Mouse (Mus musculus) macrophage (primary cell): ENCODE data around the gene Slc25a26. TPM values are rescaled to one million over a fixed set of nuclear protein-coding genes. Genes with fewer than 3 reads are reported as not detected.
"Not testable (repeated sequence)": the region's sequence is repeated elsewhere in the genome, so short reads cannot be mapped to it uniquely, and the experiment has no call there.

Experiments used
- H3K27ac ChIP-seq: fragments of 350-480 bp; formaldehyde crosslinking; 2 replicates; pipeline ENCODE4 v1.9.0; 2021
- H3K36me3 ChIP-seq: fragments of 350-480 bp; formaldehyde crosslinking; 2 replicates; pipeline ENCODE4 v1.9.0; 2021; ENCODE audit errors: inconsistent target
- H3K4me3 ChIP-seq: fragments of 350-480 bp; formaldehyde crosslinking; 2 replicates; pipeline ENCODE4 v1.9.0; 2021; ENCODE audit errors: inconsistent target
- H3K79me2 ChIP-seq: fragments of 350-480 bp; formaldehyde crosslinking; 2 replicates; pipeline ENCODE4 v1.9.0; 2021; ENCODE audit errors: inconsistent target
- whole genome bisulfite sequencing: methylation state at CpG from one replicate; pipeline ENCODE4 v1.1.7; 2026; ENCODE audit warnings: inconsistent platforms; ENCODE audit not compliant: missing documents; 5-methylcytosine and 5-hydroxymethylcytosine counted together
- polyA plus RNA-seq: library from polyadenylated mRNA; stranded (reverse); fragments of 250-400 nt; gene quantifications from 3 replicates; pipeline ENCODE4 v1.2.4, GENCODE M21; 2018; ENCODE audit warnings: inconsistent platforms

Gene Slc25a26
- polyA plus RNA-seq, 1 experiment from 2014 or later: 3.0 TPM

- 94% methylated on average over 3 of the region's 3 CpGs for WGBS
- H3K36me3 ChIP-seq: no peaks in the 10 kb centered on the region
- H3K4me3 ChIP-seq: no peak overlapping the region
- no peak overlapping the region for H3K27ac ChIP-seq
- no peaks in the 10 kb centered on the region for H3K79me2 ChIP-seq
Observed at GRCm38 (mm10) chr6:94540090-94540489, 40.0 kb downstream of the Slc25a26 start.

GRCm38 (mm10) chr6:94540615-94541014 is 40.5 kb downstream of the Slc25a26 start:
- Histone ChIP-seq H3K36me3 (no peaks in the 10 kb centered on the region), H3K27ac (no peak overlapping the region), H3K4me3 (no peak overlapping the region), H3K79me2 (no peaks in the 10 kb centered on the region)
- 98% methylated on average over 4 of the region's 4 CpGs for WGBS

- Histone ChIP-seq H3K36me3 (no peaks in the 10 kb centered on the region), H3K27ac (no peak overlapping the region), H3K79me2 (no peaks in the 10 kb centered on the region), H3K4me3 (no peak overlapping the region)
- 93% methylated on average over 6 of the region's 6 CpGs for WGBS
Observed at GRCm38 (mm10) chr6:94541133-94541532, 41.0 kb downstream of the Slc25a26 start.

- no peak overlapping the region for H3K4me3 ChIP-seq
- H3K27ac ChIP-seq: no peak overlapping the region
- 90% methylated on average over 7 of the region's 7 CpGs for WGBS
- H3K79me2 ChIP-seq: no peaks in the 10 kb centered on the region
- no peaks in the 10 kb centered on the region for H3K36me3 ChIP-seq
Observed at GRCm38 (mm10) chr6:94541854-94542253, 41.7 kb downstream of the Slc25a26 start.

GRCm38 (mm10) chr6:94543902-94544840 is 44.0 kb downstream of the Slc25a26 start:
- Histone ChIP-seq H3K79me2 (no peaks in the 10 kb centered on the region), H3K4me3 (no peak overlapping the region)
- WGBS: 75% methylated on average over 5 of the region's 5 CpGs

GRCm38 (mm10) chr6:94547239-94547638 is 47.1 kb downstream of the Slc25a26 start:
- 91% methylated on average over 4 of the region's 4 CpGs for WGBS
- no peak overlapping the region for H3K4me3 ChIP-seq
- H3K79me2 ChIP-seq: no peaks in the 10 kb centered on the region
- H3K36me3 ChIP-seq: no peaks in the 10 kb centered on the region
- H3K27ac ChIP-seq: no peak overlapping the region

More at GRCm38 (mm10) chr6:94543902-94544840, 44.0 kb downstream of the Slc25a26 start:
- Histone ChIP-seq H3K36me3 (no peaks in the 10 kb centered on the region), H3K27ac (no peak overlapping the region)

GRCm38 (mm10) chr6:94550298-94550697 is 50.2 kb downstream of the Slc25a26 start:
- H3K27ac ChIP-seq: no peak overlapping the region
- H3K36me3 ChIP-seq: no peaks in the 10 kb centered on the region
- WGBS: 92% methylated on average over 6 of the region's 6 CpGs
- H3K79me2 ChIP-seq: no peaks in the 10 kb centered on the region
- no peak overlapping the region for H3K4me3 ChIP-seq

GRCm38 (mm10) chr6:94550851-94551250 is 50.7 kb downstream of the Slc25a26 start:
- no peak overlapping the region for H3K27ac ChIP-seq
- H3K36me3 ChIP-seq: no peaks in the 10 kb centered on the region
- no peak overlapping the region for H3K4me3 ChIP-seq
- 96% methylated on average over 7 of the region's 7 CpGs for WGBS
- H3K79me2 ChIP-seq: no peaks in the 10 kb centered on the region

GRCm38 (mm10) chr6:94553085-94553484 is 53.0 kb downstream of the Slc25a26 start:
- no peaks in the 10 kb centered on the region for H3K36me3 ChIP-seq
- no peak overlapping the region for H3K27ac ChIP-seq
- WGBS: 100% methylated on average over 5 of the region's 5 CpGs
- no peak overlapping the region for H3K4me3 ChIP-seq
- H3K79me2 ChIP-seq: no peaks in the 10 kb centered on the region

GRCm38 (mm10) chr6:94558603-94559002 is 58.5 kb downstream of the Slc25a26 start:
- not testable (repeated sequence) for H3K4me3 ChIP-seq, H3K27ac ChIP-seq, H3K79me2 ChIP-seq, H3K36me3 ChIP-seq
- WGBS: 91% methylated on average over 1 of the region's 1 CpGs

GRCm38 (mm10) chr6:94560896-94561295 is 60.8 kb downstream of the Slc25a26 start:
- 93% methylated on average over 1 of the region's 1 CpGs for WGBS
- no peaks in the 10 kb centered on the region for H3K79me2 ChIP-seq
- no peak overlapping the region for H3K4me3 ChIP-seq
- H3K27ac ChIP-seq: no peak overlapping the region
- no peaks in the 10 kb centered on the region for H3K36me3 ChIP-seq

- no peak overlapping the region for H3K4me3 ChIP-seq
- H3K79me2 ChIP-seq: no peaks in the 10 kb centered on the region
- 83% methylated on average over 1 of the region's 1 CpGs for WGBS
- no peak overlapping the region for H3K27ac ChIP-seq
- no peaks in the 10 kb centered on the region for H3K36me3 ChIP-seq
Observed at GRCm38 (mm10) chr6:94561346-94561745, 61.2 kb downstream of the Slc25a26 start.

GRCm38 (mm10) chr6:94563203-94563940 is 63.2 kb downstream of the Slc25a26 start:
- H3K27ac ChIP-seq: no peak overlapping the region
- no peak overlapping the region for H3K4me3 ChIP-seq
- WGBS: 84% methylated on average over 8 of the region's 8 CpGs
- H3K36me3 ChIP-seq: no peaks in the 10 kb centered on the region
- H3K79me2 ChIP-seq: no peaks in the 10 kb centered on the region

- 93% methylated on average over 2 of the region's 2 CpGs for WGBS
- no peaks in the 10 kb centered on the region for H3K79me2 ChIP-seq
- H3K36me3 ChIP-seq: no peaks in the 10 kb centered on the region
- no peak overlapping the region for H3K27ac ChIP-seq
- no peak overlapping the region for H3K4me3 ChIP-seq
Observed at GRCm38 (mm10) chr6:94565766-94566165, 65.6 kb downstream of the Slc25a26 start.

GRCm38 (mm10) chr6:94568040-94568439 is 67.9 kb downstream of the Slc25a26 start:
- no peaks in the 10 kb centered on the region for H3K36me3 ChIP-seq
- no peak overlapping the region for H3K27ac ChIP-seq
- no peak overlapping the region for H3K4me3 ChIP-seq
- WGBS: 73% methylated on average over 2 of the region's 2 CpGs
- H3K79me2 ChIP-seq: no peaks in the 10 kb centered on the region
